13 mouse cellular contexts compared by ENCODE assay signal in the genomic region with DNA sequence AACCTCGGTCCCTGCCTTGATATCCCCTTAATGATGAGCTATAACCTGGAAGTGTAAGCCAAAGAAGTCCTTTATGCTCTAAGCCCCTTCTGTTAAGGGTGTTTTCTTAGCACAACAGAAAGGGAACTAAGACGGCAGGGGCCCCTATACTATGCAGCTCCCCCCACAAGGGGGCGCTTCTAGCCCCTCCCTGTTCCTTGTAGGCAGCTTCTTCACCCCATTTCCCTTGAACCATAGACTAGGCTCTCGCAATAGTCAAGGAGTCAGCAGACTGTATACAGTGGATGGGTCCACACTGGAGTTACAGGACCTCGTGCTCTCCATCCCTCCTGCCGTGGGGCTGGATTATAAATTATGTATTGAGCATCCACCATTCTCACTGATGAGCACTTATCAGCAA.
A peak's percentile ranks its signal among the peaks of the same experiment; 100 is the strongest.
DNase-seq lines count a peak whose midpoint lies in the region; ATAC-seq and TF ChIP-seq lines count a peak whose summit lies in the region.
"Had no signal": no experiment of that assay in that cellular context is flagged by ENCODE, and none has a peak within 500 bp of the region (broad histone marks: within the 10 kb centered on the region; RNA-seq: fewer than 3 reads in every experiment).

No protein-coding gene starts in this region.

- 75% methylated on average over 6 of the region's 6 CpGs for WGBS in kidney, postnatal 0 days
- WGBS in spleen, adult 2 months: 61% methylated on average over 6 of the region's 6 CpGs
- WGBS in stomach, postnatal 0 days: 78% methylated on average over 6 of the region's 6 CpGs

- TF ChIP-seq POLR2A in spleen, adult 2 months (IDR thresholded peaks at IDR 0.05; ENCODE audit: low read depth, low read length): no peak
- no peak for TF ChIP-seq POLR2A in bone marrow macrophage, adult 2 months (IDR thresholded peaks at IDR 0.05; ENCODE audit: borderline replicate concordance, low read depth, low read length)

- no peak overlapping the region for H3K4me3 ChIP-seq in kidney, postnatal 0 days (replicated peaks; ENCODE audit: low read depth, low read length)
- H3K4me3 ChIP-seq in spleen, adult 2 months (ENCODE audit: extremely low read depth, insufficient read depth, insufficient read length): no peak overlapping the region
- no peak overlapping the region for H3K4me3 ChIP-seq in bone marrow macrophage, adult 2 months (ENCODE audit: insufficient read depth, low read length)
- H3K4me3 ChIP-seq in stomach, postnatal 0 days (ENCODE audit: low read depth, low read length): no peak overlapping the region
- H3K4me3 ChIP-seq: heart, embryonic 15.5 days; liver, embryonic 13.5 days had no signal

- H3K9me3 ChIP-seq in kidney, postnatal 0 days (replicated peaks; ENCODE audit: low read length): no peaks in the 10 kb centered on the region
- H3K9me3 ChIP-seq in stomach, postnatal 0 days (ENCODE audit: control insufficient read depth, low read length): no peaks in the 10 kb centered on the region
- H3K9me3 ChIP-seq: heart, embryonic 15.5 days had no signal

- DNase-seq in kidney, postnatal 0 days (ENCODE audit: low spot score): no peak
- DNase-seq in kidney, adult 9 months: no peak
- DNase-seq in spleen, adult 2 months (ENCODE audit: low read depth in 1 of 2, low spot score in 2 of 2): no peak
- DNase-seq in spleen, postnatal 14 days (ENCODE audit: low spot score in 2 of 2): no peak
- DNase-seq in stomach, postnatal 0 days (ENCODE audit: low spot score): no peak
- no peak for DNase-seq in embryo, embryonic 10 days (ENCODE audit: low spot score)
- DNase-seq: adrenal gland, postnatal 25 days; cerebellum, adult 8-10 months; liver, embryonic 13.5 days had no signal

- H3K27me3 ChIP-seq in kidney, postnatal 0 days (ENCODE audit: insufficient read depth, low read length): no peaks in the 10 kb centered on the region
- H3K27me3 ChIP-seq in spleen, adult 2 months (ENCODE audit: control insufficient read depth, insufficient read depth, low read length): no peaks in the 10 kb centered on the region
- H3K27me3 ChIP-seq in stomach, postnatal 0 days (ENCODE audit: control insufficient read depth, insufficient read depth, low read length): no peaks in the 10 kb centered on the region
- H3K27me3 ChIP-seq: heart, embryonic 15.5 days; liver, embryonic 13.5 days had no signal

- no peak overlapping the region for H3K27ac ChIP-seq in kidney, postnatal 0 days
- no peak overlapping the region for H3K27ac ChIP-seq in spleen, adult 2 months (ENCODE audit: insufficient read depth, low read length)
- no peak overlapping the region for H3K27ac ChIP-seq in bone marrow macrophage, adult 2 months (ENCODE audit: insufficient read depth, low read depth, low read length)
- no peak overlapping the region for H3K27ac ChIP-seq in stomach, postnatal 0 days (replicated peaks)
- H3K27ac ChIP-seq: heart, embryonic 15.5 days; hindbrain, embryonic 14.5 days; liver, embryonic 13.5 days had no signal

- no peaks in the 10 kb centered on the region for H3K4me1 ChIP-seq in kidney, postnatal 0 days (replicated peaks; ENCODE audit: insufficient read depth, low read length)
- H3K4me1 ChIP-seq in spleen, adult 2 months (ENCODE audit: control insufficient read depth, insufficient read depth, insufficient read length): no peaks in the 10 kb centered on the region
- no peaks in the 10 kb centered on the region for H3K4me1 ChIP-seq in bone marrow macrophage, adult 2 months (ENCODE audit: control insufficient read depth, insufficient read depth, low read length)
- H3K4me1 ChIP-seq in stomach, postnatal 0 days (replicated peaks; ENCODE audit: control insufficient read depth, insufficient read depth): no peaks in the 10 kb centered on the region
- H3K4me1 ChIP-seq: heart, embryonic 15.5 days; liver, embryonic 13.5 days had no signal

- H3K36me3 ChIP-seq in kidney, postnatal 0 days (ENCODE audit: insufficient read depth, low read length): no peaks in the 10 kb centered on the region
- H3K36me3 ChIP-seq in spleen, adult 2 months (ENCODE audit: control insufficient read depth, insufficient read depth, low read length): no peaks in the 10 kb centered on the region
- no peaks in the 10 kb centered on the region for H3K36me3 ChIP-seq in stomach, postnatal 0 days (ENCODE audit: control insufficient read depth, insufficient read depth, low read length)
- H3K36me3 ChIP-seq: heart, embryonic 15.5 days; liver, embryonic 13.5 days had no signal

- no peak overlapping the region for H3K4me2 ChIP-seq in kidney, postnatal 0 days (ENCODE audit: low read length)
- no peak overlapping the region for H3K4me2 ChIP-seq in stomach, postnatal 0 days (replicated peaks; ENCODE audit: low read depth)
- H3K4me2 ChIP-seq: heart, embryonic 15.5 days; hindbrain, embryonic 14.5 days; liver, embryonic 13.5 days had no signal

- ATAC-seq in kidney, postnatal 0 days (replicated peaks; ENCODE audit: low FRiP score, low read depth): no peak
- ATAC-seq in stomach, postnatal 0 days (ENCODE audit: low FRiP score, low TSS enrichment): no peak
- ATAC-seq: forebrain, embryonic 16.5 days had no signal

- H3K9ac ChIP-seq in kidney, postnatal 0 days (ENCODE audit: low read depth, low read length): no peak overlapping the region
- H3K9ac ChIP-seq in stomach, postnatal 0 days (ENCODE audit: low read length): no peak overlapping the region
- H3K9ac ChIP-seq: heart, embryonic 15.5 days; hindbrain, embryonic 14.5 days; liver, embryonic 13.5 days had no signal

- TF ChIP-seq EP300 in stomach, postnatal 0 days (optimal IDR thresholded peaks at IDR 0.05): no peak

- peak; percentile 20; the same call in 1 of the 2 replicates for TF ChIP-seq CTCF in kidney, postnatal 0 days (IDR thresholded peaks at IDR 0.05; ENCODE audit: low read depth)
- peak; percentile 5; the same call in 1 of the 2 replicates for TF ChIP-seq CTCF in spleen, adult 2 months (IDR thresholded peaks at IDR 0.05; ENCODE audit: extremely low read depth, insufficient read depth, insufficient read length, insufficient replicate concordance)
- 0 out of 2 replicates have a peak, but pooled peaks have one; percentile 14 for TF ChIP-seq CTCF in bone marrow macrophage, adult 2 months (IDR thresholded peaks at IDR 0.05; ENCODE audit: low read depth, low read length)
- TF ChIP-seq CTCF in stomach, postnatal 0 days (IDR thresholded peaks at IDR 0.05; ENCODE audit: low read depth): 0 out of 2 replicates have a peak, but pooled peaks have one; percentile 18
